Mouse (Mus musculus) T-helper 17 cell (primary cell): Measurements from ENCODE around the gene Shisa6.

Experiments used
- in situ Hi-C, 2 experiments: fragments of 300-600 bp; cut with MboI, MseI; formaldehyde crosslinking; loops; 1 replicate in 1 of 2; 2 replicates in 1 of 2; pipeline ENCODE4 v1.15.1; 2025; ENCODE audit warnings: high pct_unique_total_duplicates in 2 of 2

The Shisa6 gene

GRCm38 (mm10) chr11:66487765-66488164 is 38.0 kb downstream of the Shisa6 start:
- in situ Hi-C loops = no loop called here

DNA sequence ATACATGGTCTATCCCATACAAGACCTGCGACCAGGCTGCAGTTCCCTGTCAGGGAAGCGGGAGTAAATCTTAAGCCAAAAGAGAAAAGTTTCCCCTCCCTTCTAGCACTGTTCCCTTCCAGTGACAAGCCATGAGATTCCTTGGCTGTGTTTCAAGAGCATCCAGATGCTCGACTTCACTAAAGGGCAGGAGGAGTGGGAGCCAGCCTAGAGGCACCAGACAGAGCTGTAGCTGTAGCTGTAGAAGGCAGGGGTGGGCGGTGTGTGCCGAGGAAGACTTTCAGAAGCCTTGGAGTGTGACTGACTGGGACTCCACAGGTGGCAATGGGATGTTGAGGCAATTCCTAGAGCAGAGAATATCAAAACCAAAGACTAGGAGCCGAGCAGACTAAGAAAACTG is 43.3 kb downstream of the Shisa6 start:
- in situ Hi-C loops = no loop called here

GRCm38 (mm10) chr11:66442631-66443030 is 83.1 kb downstream of the Shisa6 start:
- in situ Hi-C loops = no loop called here

DNA sequence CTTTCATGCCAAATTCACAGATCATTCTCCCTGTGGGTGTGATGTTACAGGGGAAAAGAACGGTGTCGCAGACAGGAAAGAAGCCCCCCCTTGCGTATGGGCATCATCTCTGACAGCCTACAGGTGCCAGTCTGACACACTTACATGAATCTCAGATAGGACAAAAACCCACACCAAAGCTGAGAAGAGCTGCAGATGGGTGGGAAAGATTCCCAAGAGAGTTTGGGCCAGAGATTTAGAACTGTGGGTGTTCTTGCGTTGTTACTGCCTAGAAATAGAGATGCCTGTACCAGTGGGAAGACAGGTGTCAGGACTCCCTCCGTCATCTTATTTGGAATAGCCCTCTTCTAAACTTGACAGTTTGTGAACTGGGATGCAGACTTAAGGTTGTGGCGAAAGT is 99.6 kb downstream of the Shisa6 start:
- in situ Hi-C loops = no loop called here

DNA sequence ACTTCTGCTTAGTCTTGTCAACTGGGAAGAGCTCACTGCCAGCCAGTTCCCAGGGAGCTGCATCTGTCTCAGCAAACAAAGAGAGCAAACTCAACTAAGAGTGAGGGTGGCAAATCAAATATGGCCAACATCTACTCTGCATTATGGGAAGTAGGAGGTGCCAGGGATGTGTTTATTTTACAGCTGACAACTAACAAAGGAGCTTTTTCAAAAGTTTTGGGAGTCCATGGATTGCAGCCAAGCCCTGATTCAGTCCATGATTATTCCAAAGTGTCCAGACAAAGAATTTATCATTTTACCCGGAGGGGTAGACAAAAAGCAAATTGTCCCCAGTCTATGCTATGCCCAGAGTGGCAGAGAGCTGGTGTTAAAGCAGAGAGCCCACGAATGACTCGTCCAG is 107.5 kb downstream of the Shisa6 start:
- in situ Hi-C loops = no loop called here

- in situ Hi-C loops = loop anchor here in 1 of 2 experiments (10.0 kb wide), 1 partner anchor 1626 kb away; no protein-coding TSS in a partner anchor
Measured at GRCm38 (mm10) chr11:66408721-66409120, 117.0 kb downstream of the Shisa6 start.

DNA sequence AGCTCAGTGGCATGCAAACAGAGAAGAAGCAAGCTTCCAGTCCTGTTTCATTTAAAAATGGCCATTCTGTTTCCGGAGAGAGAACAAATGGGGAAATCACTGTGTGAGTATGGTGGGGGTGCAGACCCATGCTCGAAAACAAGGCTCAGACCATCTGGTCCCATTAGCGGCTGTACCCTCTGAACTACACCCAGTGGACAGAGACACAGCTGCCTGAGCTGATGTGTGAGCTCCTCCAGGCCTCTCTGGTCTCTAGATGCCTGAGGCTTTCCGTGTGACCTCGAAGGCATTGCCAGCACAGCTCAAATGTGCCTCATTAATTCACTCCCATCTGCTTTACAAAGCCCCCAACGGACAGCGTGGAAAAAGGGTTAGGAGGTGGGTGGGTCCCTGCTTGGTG is 125.7 kb downstream of the Shisa6 start:
- in situ Hi-C loops = loop anchor here in 1 of 2 experiments (10.0 kb wide), 1 partner anchor 1635 kb away; no protein-coding TSS in a partner anchor

DNA sequence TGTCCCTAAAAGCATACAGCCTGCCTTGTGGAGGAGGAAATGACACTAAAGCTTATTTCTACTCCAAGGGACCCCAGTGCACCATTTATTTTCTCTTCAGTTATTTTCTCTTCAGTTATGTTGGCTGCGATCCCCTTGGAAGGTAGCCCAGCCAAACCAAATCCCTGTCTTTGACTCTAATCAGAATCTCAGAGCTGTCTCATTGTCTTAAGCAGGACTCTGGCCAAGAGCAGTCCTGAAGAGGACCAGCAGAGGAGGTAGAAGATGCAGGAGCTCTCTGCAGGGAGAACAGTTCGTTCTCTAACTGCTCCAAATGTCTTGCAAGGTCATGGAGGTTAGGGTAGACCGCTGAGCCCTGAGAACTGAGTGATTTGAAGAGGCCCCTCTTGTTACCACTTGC is 138.2 kb downstream of the Shisa6 start:
- in situ Hi-C loops = no loop called here

DNA sequence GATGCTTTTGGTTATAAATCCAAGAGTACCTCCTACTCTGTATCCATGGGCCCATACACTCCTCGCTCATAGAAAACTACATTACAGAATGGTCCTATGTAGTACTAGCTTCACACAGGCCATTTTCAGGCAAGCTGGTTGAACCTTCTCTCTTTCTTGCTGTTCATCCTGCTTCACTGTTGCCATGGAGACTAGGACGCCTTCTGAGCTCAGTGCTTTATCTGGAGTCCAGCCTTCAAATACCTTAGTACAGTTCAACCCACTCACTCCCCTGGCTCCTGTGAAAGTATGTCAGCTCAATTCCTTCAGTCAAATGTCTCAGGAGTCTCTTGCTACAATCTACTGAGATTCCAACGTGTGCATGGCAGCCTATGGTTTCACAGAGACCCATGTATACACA is 154.0 kb downstream of the Shisa6 start:
- in situ Hi-C loops = no loop called here

- in situ Hi-C loops = no loop called here
Measured at GRCm38 (mm10) chr11:66369764-66370163, 156.0 kb downstream of the Shisa6 start.

DNA sequence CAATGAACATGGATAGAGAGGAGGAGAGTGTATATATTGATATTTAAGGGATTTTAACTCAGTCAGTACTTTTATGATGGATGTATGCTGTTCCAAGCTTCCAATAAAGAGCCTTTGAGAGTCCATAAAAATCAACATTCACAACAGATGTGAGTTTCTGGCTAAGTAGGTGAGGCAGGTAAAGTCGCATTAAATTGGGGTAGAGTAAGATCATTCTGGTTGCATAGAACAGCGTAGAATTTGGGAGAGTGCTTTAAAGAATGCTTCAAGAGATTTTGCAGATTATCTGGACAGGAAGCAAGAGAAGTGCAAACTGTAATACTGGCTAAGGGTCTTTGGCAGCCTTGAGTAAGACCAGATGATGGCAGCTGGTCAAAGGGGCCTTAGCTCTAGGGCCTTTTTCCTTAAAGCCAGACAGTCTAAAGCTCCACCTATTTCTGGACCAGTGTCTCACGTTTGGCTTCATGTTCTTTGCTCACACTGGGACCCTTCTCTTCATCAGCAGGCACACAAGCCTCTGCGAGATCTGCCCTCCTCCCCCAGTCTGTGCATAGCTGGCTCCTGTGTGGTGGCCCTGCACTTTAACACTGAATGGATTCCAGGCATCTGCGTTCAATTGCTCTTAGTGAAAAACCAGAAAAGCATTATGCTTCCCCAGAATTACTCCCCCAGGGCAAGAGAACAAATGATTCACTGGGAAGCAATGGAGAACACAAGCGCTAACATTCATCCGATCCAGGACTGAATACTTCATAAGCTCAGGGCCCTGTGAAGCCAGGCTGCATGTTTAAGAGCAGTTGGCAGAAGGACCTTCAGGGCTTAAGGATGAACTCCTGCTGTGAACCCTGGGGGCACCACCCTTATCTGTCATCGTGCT is 158.7 kb downstream of the Shisa6 start:
- in situ Hi-C loops = no loop called here

DNA sequence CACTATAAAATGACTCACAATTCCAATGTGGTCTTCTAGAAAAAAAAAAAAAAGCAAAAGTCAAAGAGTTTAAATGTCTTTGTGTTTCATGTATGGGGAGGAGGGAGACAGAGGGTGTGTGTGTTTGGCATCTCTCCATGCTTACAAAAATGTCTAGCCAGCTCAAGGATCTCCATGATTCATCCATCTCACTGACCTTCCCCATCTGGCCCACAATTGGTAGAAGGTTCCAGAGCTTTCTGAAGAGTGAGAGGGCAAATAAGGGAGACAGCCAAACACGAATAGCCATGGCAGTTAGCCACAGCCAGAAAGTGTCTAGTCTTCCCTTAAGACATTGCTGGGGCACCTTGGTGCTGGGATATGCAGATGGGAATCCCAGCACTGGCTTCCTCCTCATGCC is 166.0 kb downstream of the Shisa6 start:
- in situ Hi-C loops = no loop called here

DNA sequence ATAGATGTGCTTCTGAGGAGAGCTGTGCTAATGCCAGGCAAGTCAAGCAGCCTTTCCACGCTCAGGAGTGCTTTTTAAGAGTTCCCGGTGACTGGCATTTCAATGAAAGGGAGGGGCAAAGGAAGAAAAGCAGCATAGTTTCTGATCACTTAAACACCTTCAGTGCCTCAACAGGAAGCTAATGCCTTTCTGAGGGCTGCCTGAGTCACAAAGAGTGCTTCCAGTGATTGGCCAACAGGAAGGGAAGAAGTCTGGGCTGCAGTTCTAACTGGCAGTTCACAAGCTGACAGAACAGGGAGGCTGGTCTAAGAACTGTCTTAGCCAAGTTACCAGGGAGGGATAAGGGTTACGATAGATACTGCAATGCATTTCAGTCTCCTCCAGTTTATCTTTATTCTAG is 180.9 kb downstream of the Shisa6 start:
- in situ Hi-C loops = no loop called here

GRCm38 (mm10) chr11:66336313-66336712 is 189.5 kb downstream of the Shisa6 start:
- in situ Hi-C loops = no loop called here

DNA sequence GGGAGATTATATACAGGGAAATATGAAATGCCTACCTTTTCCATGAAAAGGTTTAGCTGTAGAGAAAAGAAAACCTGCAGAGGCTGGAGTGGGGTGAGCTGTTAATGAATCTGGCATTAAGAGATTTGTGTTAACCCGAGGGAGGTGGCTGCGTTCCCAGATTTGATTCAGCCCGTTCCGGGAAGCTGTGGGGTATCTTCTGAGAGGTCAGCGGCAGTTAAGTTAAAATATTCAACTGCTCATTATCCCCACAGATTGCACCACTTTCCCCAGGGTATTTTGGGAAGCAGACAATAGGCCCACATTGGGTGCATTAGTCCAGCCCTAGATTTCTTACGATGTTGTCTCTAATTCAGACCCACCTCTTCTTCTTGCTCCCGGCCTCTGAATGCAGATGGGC is 213.0 kb downstream of the Shisa6 start:
- in situ Hi-C loops = no loop called here

- in situ Hi-C loops = no loop called here
Measured at GRCm38 (mm10) chr11:66304396-66304795, 221.4 kb downstream of the Shisa6 start.

DNA sequence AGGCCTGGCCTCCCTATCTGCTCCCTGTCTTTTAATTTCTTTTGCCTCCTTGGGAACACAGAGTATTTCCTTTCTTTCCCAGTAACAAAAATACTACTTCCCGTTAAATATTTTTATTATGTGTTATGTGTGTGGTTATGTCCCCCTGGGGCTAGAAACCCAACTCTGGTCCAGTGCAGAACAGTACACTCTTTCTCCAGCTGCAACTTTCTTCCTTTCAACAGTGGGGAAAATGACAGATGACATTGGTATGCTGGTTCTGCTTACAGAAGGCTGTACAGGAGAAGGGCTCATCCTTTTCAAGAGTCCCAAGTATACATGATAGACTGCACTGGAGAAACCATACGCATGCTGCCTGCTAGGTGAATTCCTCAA is 251.1 kb downstream of the Shisa6 start:
- in situ Hi-C loops = no loop called here

- in situ Hi-C loops = no loop called here
Measured at GRCm38 (mm10) chr11:66273904-66274706, 251.7 kb downstream of the Shisa6 start.

- in situ Hi-C loops = no loop called here
Measured at GRCm38 (mm10) chr11:66267029-66267428, 258.7 kb downstream of the Shisa6 start.

DNA sequence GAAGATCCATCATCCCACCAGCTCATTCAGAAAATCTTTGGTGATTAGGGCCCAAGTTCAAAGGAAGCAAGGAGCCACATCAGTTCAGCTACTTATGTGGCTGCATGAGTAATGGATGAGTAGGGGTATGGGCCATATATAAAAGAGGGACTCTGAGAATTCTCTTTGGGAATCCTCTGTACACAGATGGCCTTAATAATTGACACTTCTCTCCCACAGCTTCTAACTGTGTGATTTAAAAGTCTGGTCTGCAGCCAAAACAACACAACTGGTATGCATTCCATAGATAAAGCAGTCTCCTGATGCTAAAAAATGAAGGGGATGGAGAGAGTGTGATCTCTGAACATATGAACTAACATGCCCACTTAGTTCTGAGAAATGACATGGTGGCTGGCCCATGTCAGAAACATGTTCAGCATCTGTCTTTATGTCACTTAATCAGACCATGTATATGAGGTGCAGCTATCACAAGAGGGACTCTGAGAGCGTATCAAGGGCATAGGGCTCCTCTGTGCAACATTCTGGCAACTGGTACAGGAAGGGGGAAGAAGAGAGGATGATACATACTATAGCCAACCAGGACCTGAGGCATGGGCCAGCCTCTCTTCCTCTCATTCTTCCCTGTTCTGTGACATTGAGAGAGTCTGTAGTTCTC is 260.3 kb downstream of the Shisa6 start:
- in situ Hi-C loops = no loop called here

- in situ Hi-C loops = no loop called here
Measured at GRCm38 (mm10) chr11:66260205-66260604, 265.6 kb downstream of the Shisa6 start.

DNA sequence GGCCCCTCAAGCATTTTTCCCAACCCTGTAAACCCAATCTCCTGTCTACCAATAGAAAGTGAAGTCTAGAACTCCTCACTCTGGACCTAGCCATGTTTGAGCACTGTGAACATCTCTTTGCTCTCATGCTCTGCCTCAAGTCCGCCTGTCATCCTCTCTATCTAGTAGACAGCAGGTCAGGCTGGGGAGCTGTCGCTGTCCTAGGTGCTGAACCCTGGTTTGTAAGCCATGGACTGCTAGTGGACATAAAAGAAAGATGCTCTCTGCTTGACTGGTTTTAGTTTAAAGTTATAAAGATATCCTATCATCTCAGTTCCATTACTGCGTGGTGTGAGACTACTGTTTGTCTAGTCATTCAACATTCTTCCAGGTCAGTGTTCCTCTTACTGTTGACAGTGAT is 266.9 kb downstream of the Shisa6 start:
- in situ Hi-C loops = no loop called here
